Mouse (Mus musculus) forebrain, postnatal 0 days (tissue): ENCODE results near the gene Htr7. TPM values are rescaled to one million over a fixed set of nuclear protein-coding genes. Genes with fewer than 3 reads are reported as not detected.

Experiments used
- ATAC-seq: fragments of 200-750 bp; cut with Nextera tagmentation; 2 replicates; pipeline ENCODE4 v1.8.0; 2017; ENCODE audit warnings: mild to moderate bottlenecking, moderate library complexity
- DNase-seq: peaks from one replicate; pipeline ENCODE4 v3.0.0-alpha.2; 2015
- H3K27ac ChIP-seq: fragments of 300-500 bp; sonication (generic); 2 replicates; pipeline ENCODE4 v1.5.1; 2014; ENCODE audit warnings: low read depth, mild to moderate bottlenecking, antibody characterized with exemption, low read length, moderate library complexity, mixed read lengths
- H3K27me3 ChIP-seq: fragments of 300-500 bp; sonication (generic); 2 replicates; pipeline ENCODE4 v1.6.1; 2014; ENCODE audit warnings: mild to moderate bottlenecking, low read length, mixed read lengths; ENCODE audit not compliant: insufficient read depth
- H3K36me3 ChIP-seq: fragments of 300-500 bp; sonication (generic); 2 replicates; pipeline ENCODE4 v1.6.1; 2014; ENCODE audit warnings: mild to moderate bottlenecking, moderate library complexity; ENCODE audit not compliant: insufficient read depth
- H3K4me1 ChIP-seq: fragments of 300-500 bp; sonication (generic); 2 replicates; pipeline ENCODE4 v1.6.1; 2014; ENCODE audit warnings: antibody characterized with exemption; ENCODE audit not compliant: insufficient read depth
- H3K4me2 ChIP-seq: fragments of 300-500 bp; sonication (generic); 2 replicates; pipeline ENCODE4 v1.6.1; 2014; ENCODE audit warnings: low read depth, mild to moderate bottlenecking, moderate library complexity
- H3K4me3 ChIP-seq: fragments of 300-500 bp; sonication (generic); 2 replicates; pipeline ENCODE4 v1.5.1; 2014; ENCODE audit warnings: low read depth, low read length, mixed read lengths
- H3K9ac ChIP-seq: fragments of 300-500 bp; sonication (generic); 2 replicates; pipeline ENCODE4 v1.6.1; 2014; ENCODE audit warnings: mild to moderate bottlenecking
- H3K9me3 ChIP-seq: fragments of 300-500 bp; sonication (generic); 2 replicates; pipeline ENCODE4 v1.6.1; 2016; ENCODE audit warnings: low read length
- CTCF ChIP-seq: sonication (generic); IDR thresholded peaks from 2 replicates; pipeline ENCODE4 v1.5.1; 2016; ENCODE audit warnings: antibody characterized with exemption, control low read depth, low read depth
- WGBS: fragments of 180-500 bp; shearing (Covaris S2); extraction: QIAGEN DNeasy Blood & Tissue Kit; methylation state at CpG from one replicate; pipeline ENCODE4 v1.1.7; 2014; 5-methylcytosine and 5-hydroxymethylcytosine counted together
- polyA plus RNA-seq: library from polyadenylated mRNA; unstranded; fragments of >200 nt; fragmentation: Nextera tagmentation; extraction: Ambion mirVana; gene quantifications from 2 replicates; pipeline ENCODE4 v1.2.1, GENCODE M21; 2015
- total RNA-seq: library from RNA; depleted of rRNA; stranded (reverse); fragments of >200 nt; gene quantifications from 2 replicates; pipeline ENCODE4 v1.2.3, GENCODE M21; 2014

Gene Htr7
- total and polyA plus RNA-seq, 2 experiments from 2014 or later = 11.9 to 18.4 TPM

- no peak for ATAC-seq
- Histone ChIP-seq H3K27me3 (no peaks in the 10 kb centered on the region), H3K4me1 (0 out of 2 replicates have a peak, but pooled peaks cover 6% of the 10 kb centered on the region), H3K9me3 (no peaks in the 10 kb centered on the region), H3K4me3 (no peak overlapping the region), H3K36me3 (no peaks in the 10 kb centered on the region), H3K4me2 (no peak overlapping the region), H3K9ac (no peak overlapping the region), H3K27ac (no peak overlapping the region)
- DNase-seq = no peak
- WGBS = 64% methylated on average over 2 of the region's 2 CpGs
- no peak for TF ChIP-seq CTCF
Measured at GRCm38 (mm10) chr19:36004961-36005360, 52.3 kb downstream of the Htr7 start.

DNA sequence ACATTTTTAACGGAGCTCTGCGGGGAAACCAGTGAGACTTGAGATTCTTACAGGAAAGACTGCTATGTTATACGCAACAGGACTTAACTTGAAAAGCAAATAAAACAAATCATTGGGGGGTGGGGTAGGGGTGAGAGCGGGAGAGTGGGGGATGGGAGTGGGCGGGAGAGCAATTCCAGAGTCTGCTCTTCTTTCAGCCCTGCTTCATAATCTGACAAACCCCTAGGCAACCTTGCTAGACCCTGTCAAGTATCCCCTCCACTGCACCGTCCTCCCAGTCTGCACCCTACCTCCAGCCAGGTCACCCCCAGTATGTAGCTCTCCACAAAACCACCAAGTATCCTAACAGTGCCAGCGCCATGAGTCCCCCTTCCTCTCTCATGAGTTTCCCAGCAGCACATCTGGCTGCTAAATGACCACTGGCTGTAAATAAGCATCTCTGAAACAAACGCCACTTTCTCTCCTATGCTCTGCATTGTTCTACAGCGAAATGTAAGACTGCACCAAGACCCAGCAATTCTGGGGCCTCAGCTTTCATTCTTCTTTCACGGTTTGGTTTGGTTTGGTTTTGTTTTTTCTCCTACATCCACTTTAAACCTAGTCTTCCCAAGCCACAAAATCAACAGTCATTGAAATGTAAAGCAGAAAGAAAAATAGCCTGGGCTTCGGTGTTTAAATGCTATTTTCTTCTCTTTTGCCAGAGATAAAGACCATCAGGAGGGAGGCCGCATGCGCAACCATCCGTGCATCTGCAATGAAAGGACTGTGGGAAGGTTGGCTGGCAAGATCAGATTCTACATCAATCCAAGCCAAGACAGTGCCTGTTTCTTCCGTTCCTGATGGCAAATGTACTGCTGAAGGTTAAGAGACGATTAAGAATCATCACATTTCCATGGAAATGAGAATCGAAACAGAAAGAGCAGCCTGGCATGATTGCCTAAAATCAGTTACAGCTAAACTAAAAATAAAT is 54.5 kb downstream of the Htr7 start:
- H3K4me2 ChIP-seq = peak overlapping the region; percentile 6; the same call in 1 of the 2 replicates
- peak overlapping the region; percentile 2; the same call in 1 of the 2 replicates for H3K9ac ChIP-seq
- H3K4me1 ChIP-seq = 0 out of 2 replicates have a peak, but pooled peaks cover 6% of the 10 kb centered on the region
- 38% methylated on average over 17 of the region's 17 CpGs for WGBS
- H3K27ac ChIP-seq = no peak overlapping the region; the same call in 1 of the 2 replicates
- H3K36me3 ChIP-seq = no peaks in the 10 kb centered on the region
- H3K4me3 ChIP-seq = no peak overlapping the region
- no peak for TF ChIP-seq CTCF
- ATAC-seq (peak; percentile 58), DNase-seq (peak; percentile 49)
- no peaks in the 10 kb centered on the region for H3K9me3 ChIP-seq
- H3K27me3 ChIP-seq = no peaks in the 10 kb centered on the region

DNA sequence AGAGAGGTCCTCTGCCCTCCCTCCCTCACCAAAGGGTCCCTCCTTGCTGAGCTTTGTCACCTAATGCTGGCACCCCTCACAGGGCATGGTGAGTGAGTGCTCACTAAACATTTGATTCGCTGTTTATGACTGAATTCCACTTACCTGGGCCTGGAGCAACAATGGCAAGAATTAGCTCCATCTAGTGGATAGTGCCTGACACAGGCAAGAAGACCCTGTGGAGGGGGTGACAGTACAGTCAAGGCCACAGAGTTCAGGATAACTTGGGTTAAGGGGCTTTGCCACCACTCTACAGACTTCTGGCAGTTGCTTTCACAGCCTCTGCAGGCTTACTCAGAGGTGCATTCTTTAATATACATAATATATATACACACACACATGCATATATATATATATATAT is 55.8 kb downstream of the Htr7 start:
- Histone ChIP-seq H3K4me3 (no peak overlapping the region), H3K36me3 (no peaks in the 10 kb centered on the region), H3K27me3 (no peaks in the 10 kb centered on the region), H3K9me3 (no peaks in the 10 kb centered on the region), H3K27ac (no peak overlapping the region), H3K9ac (no peak overlapping the region), H3K4me1 (0 out of 2 replicates have a peak, but pooled peaks cover 6% of the 10 kb centered on the region), H3K4me2 (no peak overlapping the region)
- ATAC-seq = peak; percentile 48; the same call in 1 of the 2 replicates
- WGBS = 45% methylated on average over 1 of the region's 1 CpGs
- TF ChIP-seq CTCF = peak; percentile 58
- DNase-seq = no peak

GRCm38 (mm10) chr19:36000955-36001354 is 56.4 kb downstream of the Htr7 start:
- DNase-seq (no peak), ATAC-seq (peak; percentile 63)
- Histone ChIP-seq H3K9ac (no peak overlapping the region), H3K4me1 (0 out of 2 replicates have a peak, but pooled peaks cover 6% of the 10 kb centered on the region), H3K27me3 (no peaks in the 10 kb centered on the region), H3K27ac (no peak overlapping the region), H3K4me2 (no peak overlapping the region), H3K36me3 (no peaks in the 10 kb centered on the region), H3K4me3 (no peak overlapping the region), H3K9me3 (no peaks in the 10 kb centered on the region)
- WGBS = 30% methylated on average over 6 of the region's 6 CpGs
- no peak for TF ChIP-seq CTCF

GRCm38 (mm10) chr19:35997384-35997783 is 59.9 kb downstream of the Htr7 start:
- H3K27me3 ChIP-seq = no peaks in the 10 kb centered on the region
- no peak overlapping the region for H3K27ac ChIP-seq
- 84% methylated on average over 3 of the region's 3 CpGs for WGBS
- TF ChIP-seq CTCF = no peak
- no peaks in the 10 kb centered on the region for H3K36me3 ChIP-seq
- DNase-seq (no peak), ATAC-seq (no peak)
- H3K9ac ChIP-seq = no peak overlapping the region
- no peak overlapping the region for H3K4me3 ChIP-seq
- H3K4me2 ChIP-seq = no peak overlapping the region
- H3K9me3 ChIP-seq = no peaks in the 10 kb centered on the region
- H3K4me1 ChIP-seq = no peaks in the 10 kb centered on the region

DNA sequence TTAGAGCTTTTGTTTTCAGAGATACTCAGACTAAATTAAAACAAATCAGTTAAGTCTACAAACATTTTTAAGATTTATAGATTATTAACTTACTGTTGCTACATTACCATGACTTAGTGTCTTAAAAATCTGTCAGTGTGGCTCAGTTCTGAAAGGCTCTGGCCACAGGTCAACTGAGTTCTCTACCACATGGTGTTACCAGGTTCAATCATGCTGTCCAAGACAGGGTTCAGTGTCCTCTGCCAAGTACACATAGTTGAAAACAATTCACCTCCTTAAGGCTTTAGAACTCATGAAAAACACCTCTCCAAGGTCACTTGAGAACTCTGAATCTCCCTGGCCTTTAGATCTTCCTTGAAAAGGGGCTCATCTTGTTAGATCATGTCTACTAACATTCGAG is 69.8 kb downstream of the Htr7 start:
- TF ChIP-seq CTCF = no peak
- ATAC-seq = no peak
- WGBS = 74% methylated on average over 1 of the region's 1 CpGs

DNA sequence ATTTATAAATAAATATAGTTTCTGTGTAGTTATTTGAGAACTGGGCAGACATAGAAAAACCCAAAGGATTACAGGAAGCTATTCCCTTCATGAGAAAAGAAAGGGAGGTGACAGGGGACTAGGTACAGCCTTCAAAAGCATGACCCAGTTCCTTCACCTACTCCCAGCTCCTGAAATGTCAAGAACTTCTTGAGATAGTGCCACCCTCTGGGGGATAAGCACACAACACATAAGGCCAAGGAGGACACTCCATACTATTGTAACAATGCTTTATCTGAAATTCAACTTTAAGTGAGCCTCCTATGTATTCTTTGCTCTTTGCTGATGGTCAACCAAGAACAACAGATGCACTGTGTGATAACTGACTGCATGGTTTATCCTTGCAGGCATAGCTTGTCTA is 82.6 kb downstream of the Htr7 start:
- no peak for TF ChIP-seq CTCF
- H3K27ac ChIP-seq = no peak overlapping the region
- no peak overlapping the region for H3K9ac ChIP-seq
- no peak for ATAC-seq
- H3K36me3 ChIP-seq = no peaks in the 10 kb centered on the region
- no peak overlapping the region for H3K4me3 ChIP-seq
- H3K4me2 ChIP-seq = no peak overlapping the region
- DNase-seq = no peak
- no peaks in the 10 kb centered on the region for H3K4me1 ChIP-seq
- no peaks in the 10 kb centered on the region for H3K9me3 ChIP-seq
- no peaks in the 10 kb centered on the region for H3K27me3 ChIP-seq

More for the DNA sequence above, 69.8 kb downstream of the Htr7 start:
- Histone ChIP-seq H3K36me3 (no peaks in the 10 kb centered on the region), H3K4me2 (no peak overlapping the region), H3K4me3 (no peak overlapping the region), H3K9ac (no peak overlapping the region), H3K27me3 (no peaks in the 10 kb centered on the region), H3K4me1 (no peaks in the 10 kb centered on the region), H3K9me3 (no peaks in the 10 kb centered on the region), H3K27ac (no peak overlapping the region)
- DNase-seq = no peak
